Mouse (Mus musculus): ENCODE measurements around the gene Gm4131. TPM values are rescaled to one million over a fixed set of nuclear protein-coding genes. Genes with fewer than 3 reads are reported as not detected.

The Gm4131 gene
- polyA plus RNA-seq, 1 experiment from 2014 or later: not detected

- H3K4me3 ChIP-seq (ENCODE audit: low read depth, low read length): no peak overlapping the region
- no peaks in the 10 kb centered on the region for H3K4me1 ChIP-seq (ENCODE audit: insufficient read depth)
- 68% methylated on average over 1 of the region's 1 CpGs for WGBS (ENCODE audit: insufficient replicate concordance)
- H3K27ac ChIP-seq (ENCODE audit: low read depth): no peak overlapping the region
- H3K9me3 ChIP-seq (ENCODE audit: low read length): no peaks in the 10 kb centered on the region
- H3K4me2 ChIP-seq (ENCODE audit: low read depth, low read length): no peak overlapping the region
- no peaks in the 10 kb centered on the region for H3K36me3 ChIP-seq (replicated peaks; ENCODE audit: insufficient read depth, low read length)
- no peak for TF ChIP-seq CTCF (IDR thresholded peaks at IDR 0.05; ENCODE audit: low read depth)
- no peak for TF ChIP-seq EP300 (IDR thresholded peaks at IDR 0.05; ENCODE audit: low read depth)
- no peak overlapping the region for H3K9ac ChIP-seq (replicated peaks)
- no peak for DNase-seq
- ATAC-seq: no peak
- no peaks in the 10 kb centered on the region for H3K27me3 ChIP-seq (ENCODE audit: insufficient read depth, low read length)
These were observed 25.0 kb downstream of the Gm4131 start for GRCm38 (mm10) chr14:62541751-62542150.

GRCm38 (mm10) chr14:62539834-62540233 lies 26.9 kb downstream of the Gm4131 start:
- WGBS (ENCODE audit: insufficient replicate concordance): 82% methylated on average over 3 of the region's 3 CpGs
- no peaks in the 10 kb centered on the region for H3K9me3 ChIP-seq (ENCODE audit: low read length)
- H3K4me2 ChIP-seq (ENCODE audit: low read depth, low read length): no peak overlapping the region

DNA sequence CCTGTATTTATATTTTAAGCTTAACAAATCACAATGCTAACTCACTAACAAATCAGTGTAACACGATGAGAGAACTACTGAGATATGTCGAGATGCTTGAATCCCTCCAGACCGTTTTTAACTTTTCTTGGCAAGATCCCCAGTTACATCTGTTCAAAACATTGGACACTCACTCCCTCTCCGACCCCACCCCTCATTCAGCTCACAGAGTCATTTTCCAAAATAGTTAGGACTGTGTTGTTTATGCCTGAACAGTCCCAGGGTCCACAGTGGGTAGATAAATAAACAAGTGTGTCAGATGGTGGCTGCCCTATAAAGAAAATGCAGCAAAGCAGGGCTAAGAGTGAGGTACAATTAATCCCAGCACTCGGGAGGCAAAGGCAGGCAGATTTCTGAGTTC lies 29.7 kb downstream of the Gm4131 start:
- no peaks in the 10 kb centered on the region for H3K4me1 ChIP-seq (ENCODE audit: insufficient read depth)
- H3K4me2 ChIP-seq (ENCODE audit: low read depth, low read length): no peak overlapping the region
- no peak overlapping the region for H3K4me3 ChIP-seq (ENCODE audit: low read depth, low read length)
- H3K9me3 ChIP-seq (ENCODE audit: low read length): no peaks in the 10 kb centered on the region
- H3K9ac ChIP-seq (replicated peaks): no peak overlapping the region
- no peak for DNase-seq
- no peaks in the 10 kb centered on the region for H3K36me3 ChIP-seq (replicated peaks; ENCODE audit: insufficient read depth, low read length)
- TF ChIP-seq EP300 (IDR thresholded peaks at IDR 0.05; ENCODE audit: low read depth): no peak
- no peak for TF ChIP-seq CTCF (IDR thresholded peaks at IDR 0.05; ENCODE audit: low read depth)
- no peaks in the 10 kb centered on the region for H3K27me3 ChIP-seq (ENCODE audit: insufficient read depth, low read length)
- WGBS (ENCODE audit: insufficient replicate concordance): 71% methylated on average over 5 of the region's 5 CpGs
- no peak overlapping the region for H3K27ac ChIP-seq (ENCODE audit: low read depth)
- no peak for ATAC-seq

More at GRCm38 (mm10) chr14:62539834-62540233, 26.9 kb downstream of the Gm4131 start:
- Histone ChIP-seq H3K36me3 (replicated peaks; ENCODE audit: insufficient read depth, low read length) (no peaks in the 10 kb centered on the region), H3K9ac (replicated peaks) (no peak overlapping the region), H3K4me1 (ENCODE audit: insufficient read depth) (no peaks in the 10 kb centered on the region), H3K27me3 (ENCODE audit: insufficient read depth, low read length) (no peaks in the 10 kb centered on the region), H3K4me3 (ENCODE audit: low read depth, low read length) (no peak overlapping the region), H3K27ac (ENCODE audit: low read depth) (no peak overlapping the region)
- TF ChIP-seq EP300 (IDR thresholded peaks at IDR 0.05; ENCODE audit: low read depth) (no peak), CTCF (IDR thresholded peaks at IDR 0.05; ENCODE audit: low read depth) (no peak)
- ATAC-seq (no peak), DNase-seq (no peak)

DNA sequence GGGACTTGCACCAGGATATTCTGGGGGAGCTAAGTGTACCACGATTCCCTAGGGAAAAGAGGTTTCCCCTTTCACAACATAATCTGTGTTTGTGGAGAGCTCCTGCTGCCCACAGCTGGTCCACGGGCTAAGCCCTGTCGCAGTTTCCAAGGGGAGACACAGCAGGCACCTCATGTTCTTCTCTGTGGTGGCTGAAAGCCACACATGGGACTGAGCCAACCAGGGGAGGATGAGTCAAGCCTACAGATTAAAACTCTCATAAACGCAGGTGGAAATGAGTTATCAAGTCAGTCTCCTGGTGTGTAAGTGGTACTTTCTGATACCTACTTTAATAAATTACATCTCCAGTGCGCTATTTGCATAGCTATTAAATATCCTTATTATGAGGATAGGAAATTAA lies 30.6 kb downstream of the Gm4131 start:
- H3K4me1 ChIP-seq (ENCODE audit: insufficient read depth): no peaks in the 10 kb centered on the region
- H3K9ac ChIP-seq (replicated peaks): no peak overlapping the region
- no peak overlapping the region for H3K4me3 ChIP-seq (ENCODE audit: low read depth, low read length)
- no peak overlapping the region for H3K27ac ChIP-seq (ENCODE audit: low read depth)
- no peak overlapping the region for H3K4me2 ChIP-seq (ENCODE audit: low read depth, low read length)
- TF ChIP-seq EP300 (IDR thresholded peaks at IDR 0.05; ENCODE audit: low read depth) (no peak), CTCF (IDR thresholded peaks at IDR 0.05; ENCODE audit: low read depth) (no peak)
- no peaks in the 10 kb centered on the region for H3K36me3 ChIP-seq (replicated peaks; ENCODE audit: insufficient read depth, low read length)
- no peaks in the 10 kb centered on the region for H3K27me3 ChIP-seq (ENCODE audit: insufficient read depth, low read length)
- no peaks in the 10 kb centered on the region for H3K9me3 ChIP-seq (ENCODE audit: low read length)
- DNase-seq (no peak), ATAC-seq (no peak)
- 59% methylated on average over 5 of the region's 5 CpGs for WGBS (ENCODE audit: insufficient replicate concordance)

DNA sequence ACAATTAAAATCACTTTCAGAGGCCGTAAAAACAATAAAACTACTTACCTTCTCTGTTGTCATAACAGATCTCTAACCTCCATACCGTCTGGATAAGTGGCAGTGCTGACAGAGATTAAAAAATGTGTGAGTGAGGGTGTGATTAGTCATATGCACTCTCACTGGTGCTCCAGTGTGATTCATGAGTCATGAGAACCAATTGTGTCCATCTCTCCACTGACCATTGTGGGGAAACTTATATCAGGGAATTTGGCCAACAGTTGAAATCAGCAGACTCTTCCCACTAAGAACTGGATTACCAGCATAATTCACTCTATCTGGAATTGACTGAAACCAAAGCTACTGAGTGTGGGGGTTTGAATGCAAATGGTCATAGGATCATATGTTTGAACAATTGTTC lies 35.8 kb downstream of the Gm4131 start:
- no peak for TF ChIP-seq CTCF (IDR thresholded peaks at IDR 0.05; ENCODE audit: low read depth)
- TF ChIP-seq EP300 (IDR thresholded peaks at IDR 0.05; ENCODE audit: low read depth): no peak
- Histone ChIP-seq H3K4me1 (ENCODE audit: insufficient read depth) (no peaks in the 10 kb centered on the region), H3K27ac (ENCODE audit: low read depth) (no peak overlapping the region), H3K27me3 (ENCODE audit: insufficient read depth, low read length) (no peaks in the 10 kb centered on the region), H3K4me3 (ENCODE audit: low read depth, low read length) (no peak overlapping the region), H3K9me3 (ENCODE audit: low read length) (no peaks in the 10 kb centered on the region), H3K9ac (replicated peaks) (no peak overlapping the region), H3K36me3 (replicated peaks; ENCODE audit: insufficient read depth, low read length) (no peaks in the 10 kb centered on the region), H3K4me2 (ENCODE audit: low read depth, low read length) (no peak overlapping the region)
- WGBS (ENCODE audit: insufficient replicate concordance): 63% methylated on average over 2 of the region's 2 CpGs
- ATAC-seq: no peak
- DNase-seq: no peak

- no peak overlapping the region for H3K4me2 ChIP-seq (ENCODE audit: low read depth, low read length)
- no peak overlapping the region for H3K9ac ChIP-seq (replicated peaks)
- TF ChIP-seq EP300 (IDR thresholded peaks at IDR 0.05; ENCODE audit: low read depth): no peak
- H3K27me3 ChIP-seq (ENCODE audit: insufficient read depth, low read length): no peaks in the 10 kb centered on the region
- H3K4me3 ChIP-seq (ENCODE audit: low read depth, low read length): no peak overlapping the region
- H3K9me3 ChIP-seq (ENCODE audit: low read length): no peaks in the 10 kb centered on the region
- H3K36me3 ChIP-seq (replicated peaks; ENCODE audit: insufficient read depth, low read length): no peaks in the 10 kb centered on the region
- no peaks in the 10 kb centered on the region for H3K4me1 ChIP-seq (ENCODE audit: insufficient read depth)
- no peak overlapping the region for H3K27ac ChIP-seq (ENCODE audit: low read depth)
- no peak for ATAC-seq
- WGBS (ENCODE audit: insufficient replicate concordance): 50% methylated on average over 1 of the region's 1 CpGs
- no peak for DNase-seq
These were observed 53.9 kb downstream of the Gm4131 start for GRCm38 (mm10) chr14:62512845-62513244.

DNA sequence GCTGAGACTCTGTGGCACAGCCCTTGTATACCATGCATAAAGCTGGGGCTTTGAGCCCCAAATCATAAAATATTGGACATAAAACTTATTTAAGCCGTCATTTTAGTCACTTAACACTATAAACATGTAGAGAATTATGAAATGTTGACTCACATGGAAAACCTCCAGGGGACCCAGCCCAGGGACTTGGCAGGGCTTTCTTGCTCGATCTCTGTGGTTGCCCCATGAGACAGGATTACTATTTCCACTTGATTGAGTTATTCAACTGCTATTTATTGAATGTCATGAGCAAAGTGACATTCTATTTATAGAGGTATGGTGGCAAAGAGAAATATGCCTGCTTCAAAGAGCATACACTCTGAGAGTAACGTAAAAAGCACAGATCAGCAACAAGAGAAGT lies 57.4 kb downstream of the Gm4131 start:
- Histone ChIP-seq H3K9me3 (ENCODE audit: low read length) (no peaks in the 10 kb centered on the region), H3K27me3 (ENCODE audit: insufficient read depth, low read length) (no peaks in the 10 kb centered on the region), H3K36me3 (replicated peaks; ENCODE audit: insufficient read depth, low read length) (no peaks in the 10 kb centered on the region), H3K27ac (ENCODE audit: low read depth) (no peak overlapping the region), H3K9ac (replicated peaks) (no peak overlapping the region), H3K4me1 (ENCODE audit: insufficient read depth) (0 out of 2 replicates have a peak, but pooled peaks cover 3% of the 10 kb centered on the region), H3K4me3 (ENCODE audit: low read depth, low read length) (no peak overlapping the region), H3K4me2 (ENCODE audit: low read depth, low read length) (no peak overlapping the region)
- DNase-seq: no peak
- no peak for ATAC-seq
- TF ChIP-seq CTCF (IDR thresholded peaks at IDR 0.05; ENCODE audit: low read depth) (no peak), EP300 (IDR thresholded peaks at IDR 0.05; ENCODE audit: low read depth) (no peak)
- 63% methylated on average over 3 of the region's 3 CpGs for WGBS (ENCODE audit: insufficient replicate concordance)

Measured in liver, postnatal 0 days (tissue).